ENCODE assay signal across 11 mouse cellular contexts in the genomic region with DNA sequence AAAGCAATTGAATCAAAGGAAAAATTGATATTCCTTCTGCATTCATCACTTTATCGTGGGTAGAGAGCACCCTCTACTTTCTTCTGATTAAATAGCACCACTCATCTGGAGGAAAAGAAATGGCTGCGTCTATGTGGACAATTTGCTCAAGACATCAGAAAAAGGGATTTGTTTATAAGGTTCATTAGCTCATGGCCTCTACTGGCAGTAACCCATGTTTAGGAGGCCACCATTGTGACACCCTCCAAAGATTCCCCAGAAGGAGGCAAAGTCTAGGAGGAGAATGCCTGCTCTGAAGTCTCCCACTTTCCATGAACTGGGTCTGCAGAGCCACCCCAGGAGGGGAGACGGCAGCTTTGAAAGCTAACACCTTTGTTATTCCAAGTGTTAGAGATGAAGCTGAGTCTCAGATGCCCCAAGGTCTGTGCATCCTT.
DNase-seq lines count a peak whose midpoint lies in the region; ATAC-seq lines count a peak whose summit lies in the region.
"Had no signal": no experiment of that assay in that cellular context is flagged by ENCODE, and none has a peak within 500 bp of the region (broad histone marks: within the 10 kb centered on the region; RNA-seq: fewer than 3 reads in every experiment).

No protein-coding gene starts in this region.

- no peaks in the 10 kb centered on the region for H3K36me3 ChIP-seq in forebrain, embryonic 10.5 days (replicated peaks)
- no peaks in the 10 kb centered on the region for H3K36me3 ChIP-seq in forebrain, embryonic 11.5 days (ENCODE audit: control insufficient read depth, insufficient read depth, low read length)
- no peaks in the 10 kb centered on the region for H3K36me3 ChIP-seq in midbrain, embryonic 10.5 days
- H3K36me3 ChIP-seq in midbrain, embryonic 11.5 days (ENCODE audit: control insufficient read depth, insufficient read depth, low read length), result no peaks in the 10 kb centered on the region

- no peak overlapping the region for H3K27ac ChIP-seq in forebrain, embryonic 10.5 days
- no peak overlapping the region for H3K27ac ChIP-seq in forebrain, embryonic 11.5 days (ENCODE audit: low read depth, low read length)
- H3K27ac ChIP-seq in midbrain, embryonic 10.5 days (replicated peaks), result no peak overlapping the region
- H3K27ac ChIP-seq in midbrain, embryonic 11.5 days (ENCODE audit: low read depth, low read length), result no peak overlapping the region

- no peak overlapping the region for H3K4me3 ChIP-seq in forebrain, embryonic 10.5 days
- H3K4me3 ChIP-seq in forebrain, embryonic 11.5 days (ENCODE audit: low read depth, low read length), result no peak overlapping the region
- H3K4me3 ChIP-seq in midbrain, embryonic 10.5 days, result no peak overlapping the region
- no peak overlapping the region for H3K4me3 ChIP-seq in midbrain, embryonic 11.5 days (ENCODE audit: low read depth, low read length)
- H3K4me3 ChIP-seq: megakaryocyte, embryonic 14.5 days had no signal

- H3K9me3 ChIP-seq in forebrain, embryonic 10.5 days, result no peaks in the 10 kb centered on the region
- no peaks in the 10 kb centered on the region for H3K9me3 ChIP-seq in forebrain, embryonic 11.5 days (ENCODE audit: control insufficient read depth, low read length)
- no peaks in the 10 kb centered on the region for H3K9me3 ChIP-seq in midbrain, embryonic 10.5 days (replicated peaks)
- H3K9me3 ChIP-seq in midbrain, embryonic 11.5 days (ENCODE audit: control insufficient read depth, low read length), result no peaks in the 10 kb centered on the region
- H3K9me3 ChIP-seq: megakaryocyte, embryonic 14.5 days had no signal

- WGBS in forebrain, embryonic 10.5 days, result 54% methylated on average over 3 of the region's 3 CpGs
- WGBS in forebrain, embryonic 11.5 days, result 56% methylated on average over 3 of the region's 3 CpGs
- WGBS in midbrain, embryonic 10.5 days, result 45% methylated on average over 3 of the region's 3 CpGs
- WGBS in midbrain, embryonic 11.5 days, result 53% methylated on average over 3 of the region's 3 CpGs

- H3K4me2 ChIP-seq in forebrain, embryonic 11.5 days (ENCODE audit: low read depth, low read length, severe bottlenecking), result no peak overlapping the region
- no peak overlapping the region for H3K4me2 ChIP-seq in midbrain, embryonic 11.5 days

- no peaks in the 10 kb centered on the region for H3K27me3 ChIP-seq in forebrain, embryonic 10.5 days (ENCODE audit: poor library complexity, severe bottlenecking)
- no peaks in the 10 kb centered on the region for H3K27me3 ChIP-seq in forebrain, embryonic 11.5 days (ENCODE audit: control insufficient read depth, insufficient read depth, low read length)
- H3K27me3 ChIP-seq in midbrain, embryonic 10.5 days (ENCODE audit: low read depth, poor library complexity, severe bottlenecking), result no peaks in the 10 kb centered on the region
- no peaks in the 10 kb centered on the region for H3K27me3 ChIP-seq in midbrain, embryonic 11.5 days (ENCODE audit: control insufficient read depth, insufficient read depth, low read length)
- H3K27me3 ChIP-seq: megakaryocyte, embryonic 14.5 days had no signal

- H3K4me1 ChIP-seq in forebrain, embryonic 10.5 days, result peaks cover 4% of the 10 kb centered on the region; the same call in 1 of the 2 replicates
- H3K4me1 ChIP-seq in forebrain, embryonic 11.5 days (replicated peaks; ENCODE audit: control insufficient read depth, insufficient read depth, low read length), result no peaks in the 10 kb centered on the region
- no peaks in the 10 kb centered on the region for H3K4me1 ChIP-seq in midbrain, embryonic 10.5 days
- H3K4me1 ChIP-seq in midbrain, embryonic 11.5 days (ENCODE audit: control insufficient read depth, insufficient read depth, low read length), result no peaks in the 10 kb centered on the region
- H3K4me1 ChIP-seq: megakaryocyte, embryonic 14.5 days had no signal

- peak; percentile 37 for DNase-seq in forebrain, embryonic 10.5 days (ENCODE audit: extremely low spot score, low spot score)
- no peak for DNase-seq in forebrain, embryonic 11.5 days (ENCODE audit: low spot score)
- DNase-seq in midbrain, embryonic 10.5 days (ENCODE audit: low spot score), result peak; percentile 26
- DNase-seq in midbrain, embryonic 11.5 days (ENCODE audit: low spot score, missing footprints), result no peak
- DNase-seq in frontal cortex, postnatal 14 days (ENCODE audit: low spot score in 2 of 2), result peak; percentile 4
- peak; percentile 6 for DNase-seq in retina, postnatal 1 day
- DNase-seq in urinary bladder, postnatal 4 days (ENCODE audit: low spot score in 2 of 2), result no peak
- no peak for DNase-seq in adrenal gland, adult 2 months
- DNase-seq: gastrocnemius, postnatal 10 days; spleen, adult 18-20 months had no signal

- no peak overlapping the region for H3K9ac ChIP-seq in forebrain, embryonic 11.5 days (ENCODE audit: low read length)
- H3K9ac ChIP-seq in midbrain, embryonic 11.5 days (ENCODE audit: low read length), result no peak overlapping the region

- ATAC-seq in forebrain, embryonic 11.5 days (replicated peaks; ENCODE audit: low FRiP score), result no peak
- ATAC-seq in midbrain, embryonic 11.5 days (ENCODE audit: low FRiP score), result no peak

Comparison
In these comparisons a context has a peak if more than half of its experiments do, and no peak if none do; other contexts are left out.
1. DNase-seq: peak in forebrain, embryonic 10.5 days (single experiment), midbrain, embryonic 10.5 days (single experiment), frontal cortex, postnatal 14 days (2 of 2) and retina, postnatal 1 day (single experiment); none in forebrain, embryonic 11.5 days (single experiment), midbrain, embryonic 11.5 days (single experiment), urinary bladder, postnatal 4 days (0 of 2) and adrenal gland, adult 2 months (single experiment).